Mouse (Mus musculus): ENCODE measurements at regions not wholly inside any gene's neighbourhood (a gene's known extent, or its start where the extent isn't known, plus 50 kb on each side); places are given as distances from the start of the nearest gene placed in this dataset.

DNA sequence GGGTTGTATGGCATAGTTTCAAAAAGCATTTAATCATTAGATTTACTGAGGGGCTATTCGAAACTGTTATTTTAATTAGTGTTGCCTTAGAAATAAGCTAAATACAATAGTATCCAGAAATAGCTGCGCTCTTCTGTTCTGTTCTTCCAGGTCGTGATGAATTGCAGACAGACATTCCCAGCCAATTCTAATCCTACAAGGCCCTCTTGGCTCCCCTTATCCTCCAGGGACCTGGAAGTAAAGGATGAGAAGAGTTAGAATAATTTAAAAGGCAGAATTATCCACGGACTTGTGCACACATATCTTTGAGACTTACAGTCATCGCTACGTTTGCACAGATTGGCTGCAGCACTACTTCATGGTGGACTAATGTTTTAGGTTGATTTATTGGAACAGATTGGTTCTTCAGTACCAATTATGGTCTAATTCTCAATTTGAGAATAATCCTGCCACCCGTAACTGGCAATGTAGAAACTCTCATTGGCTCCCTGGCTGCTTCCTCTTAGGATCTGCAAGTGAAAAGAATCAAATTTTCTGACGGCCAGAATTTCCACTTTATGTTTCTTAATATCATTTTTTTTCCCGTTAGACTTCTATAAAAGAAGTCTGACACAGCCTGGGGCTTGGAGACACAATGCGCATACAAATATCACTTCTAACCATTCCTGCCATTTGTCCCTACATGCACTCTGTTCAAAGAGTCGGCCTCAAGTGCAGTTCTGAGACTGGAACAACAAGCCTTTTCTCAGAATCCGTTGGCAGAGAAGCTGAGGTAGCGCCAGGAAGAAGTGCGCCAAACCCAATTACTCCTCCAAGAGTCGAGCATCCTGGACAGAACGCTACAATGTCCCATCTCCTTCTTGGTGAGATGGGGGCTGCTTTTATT lies 225.4 kb downstream of the Dusp6 start:
- intact Hi-C loops (cut with DNase I), result no loop called here
- DNase-seq (ENCODE audit: low spot score), result no peak

DNA sequence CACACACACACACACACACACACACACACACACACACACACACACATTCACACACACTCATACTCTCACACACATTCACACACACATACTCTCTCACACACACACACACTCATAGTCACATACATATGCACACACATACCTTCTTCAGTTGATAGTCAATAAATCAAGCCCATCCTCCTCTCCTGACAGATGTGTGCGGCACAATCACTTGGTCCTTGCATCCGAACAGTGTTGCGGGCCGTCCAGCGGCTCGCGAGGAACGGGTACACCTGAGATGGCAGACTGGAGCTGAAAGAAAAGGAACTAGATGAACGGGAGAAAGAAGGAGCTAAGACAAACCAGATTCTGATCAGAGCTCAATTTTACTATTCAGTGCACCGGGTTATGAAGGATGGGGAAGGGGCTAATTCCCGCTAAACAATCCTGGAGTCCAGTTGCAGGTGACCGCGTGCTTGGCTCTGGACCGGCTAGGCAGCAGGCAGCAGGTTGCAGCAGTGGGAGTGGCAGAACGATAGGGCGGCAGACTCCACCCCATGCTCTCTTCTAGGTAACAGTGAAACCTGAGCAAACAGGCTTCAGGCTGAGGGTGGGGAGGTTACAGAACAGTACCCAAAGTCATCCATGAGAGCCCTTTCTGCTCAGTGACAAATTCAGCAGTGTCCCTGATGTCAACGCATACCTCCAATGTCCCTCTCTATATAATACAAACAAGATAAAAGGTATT lies 247.8 kb downstream of the Csl start:
- intact Hi-C loops (cut with DNase I), result no loop called here
- no peak for DNase-seq (ENCODE audit: low spot score)

DNA sequence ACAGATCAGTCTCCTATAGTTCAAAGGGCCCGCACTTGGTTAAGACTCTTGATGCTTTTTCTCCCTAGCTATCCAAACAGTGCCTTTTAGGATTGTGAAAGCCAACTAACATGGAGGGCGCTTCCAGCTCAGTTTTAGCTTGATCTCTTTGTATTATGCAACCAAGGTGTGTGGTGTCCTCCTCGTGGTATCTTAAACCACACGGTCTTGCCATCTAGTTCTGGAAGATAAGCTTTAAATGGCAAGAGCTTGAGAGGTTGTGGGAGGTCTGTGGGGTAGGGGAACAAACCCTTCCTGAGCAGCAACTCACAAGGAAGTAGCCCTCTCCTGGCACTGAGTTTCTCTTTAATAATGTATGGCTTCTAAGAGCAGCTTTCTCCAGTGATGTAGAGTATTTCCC lies 241.5 kb downstream of the Csl start:
- intact Hi-C loops (cut with DNase I), result no loop called here

DNA sequence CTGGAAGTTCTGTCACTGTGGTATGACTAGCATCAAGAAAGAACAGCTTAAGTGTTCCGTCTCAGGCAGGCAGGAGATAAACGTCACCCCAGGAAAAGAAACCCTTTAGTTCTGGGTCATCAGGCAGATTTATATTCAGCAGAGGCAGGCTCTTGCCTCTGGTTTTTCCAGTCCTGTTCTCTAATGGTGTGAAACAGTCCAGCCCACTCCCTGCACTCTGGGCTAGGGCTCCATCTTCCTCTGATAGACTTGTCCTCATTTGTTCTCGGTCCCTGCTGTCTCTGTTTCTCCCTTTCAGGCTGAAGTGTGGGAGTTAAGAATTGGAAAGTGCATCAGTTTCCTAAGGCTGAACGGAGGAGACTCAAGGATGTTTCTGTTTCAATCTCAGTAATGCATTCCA lies 240.0 kb downstream of the Csl start:
- DNase-seq (ENCODE audit: low spot score), result no peak
- intact Hi-C loops (cut with DNase I), result no loop called here

More for the DNA sequence above, 241.5 kb downstream of the Csl start:
- no peak for DNase-seq (ENCODE audit: low spot score)

DNA sequence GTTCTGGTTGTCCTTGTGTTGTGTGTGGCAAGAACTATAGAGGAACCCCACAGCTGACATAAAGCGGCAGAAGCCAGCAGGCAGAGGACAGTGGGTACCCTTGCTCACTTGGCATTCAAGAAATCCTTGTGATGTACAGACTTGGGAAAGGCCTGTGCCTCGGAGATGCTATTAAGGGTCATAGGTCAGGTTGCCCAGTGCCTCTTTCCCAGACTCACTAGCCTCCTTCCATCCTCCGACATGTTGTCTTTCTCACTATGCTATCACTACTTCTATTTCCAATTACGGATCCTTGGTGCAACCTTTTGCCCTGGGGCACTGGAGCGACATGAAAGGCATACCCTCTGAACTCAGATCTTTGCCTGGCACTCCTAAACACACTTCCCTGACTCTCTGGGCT lies 235.6 kb downstream of the Csl start:
- intact Hi-C loops (cut with DNase I), result loop anchor here (5.0 kb wide), 1 partner anchor 47 kb away; no protein-coding TSS in a partner anchor

DNA sequence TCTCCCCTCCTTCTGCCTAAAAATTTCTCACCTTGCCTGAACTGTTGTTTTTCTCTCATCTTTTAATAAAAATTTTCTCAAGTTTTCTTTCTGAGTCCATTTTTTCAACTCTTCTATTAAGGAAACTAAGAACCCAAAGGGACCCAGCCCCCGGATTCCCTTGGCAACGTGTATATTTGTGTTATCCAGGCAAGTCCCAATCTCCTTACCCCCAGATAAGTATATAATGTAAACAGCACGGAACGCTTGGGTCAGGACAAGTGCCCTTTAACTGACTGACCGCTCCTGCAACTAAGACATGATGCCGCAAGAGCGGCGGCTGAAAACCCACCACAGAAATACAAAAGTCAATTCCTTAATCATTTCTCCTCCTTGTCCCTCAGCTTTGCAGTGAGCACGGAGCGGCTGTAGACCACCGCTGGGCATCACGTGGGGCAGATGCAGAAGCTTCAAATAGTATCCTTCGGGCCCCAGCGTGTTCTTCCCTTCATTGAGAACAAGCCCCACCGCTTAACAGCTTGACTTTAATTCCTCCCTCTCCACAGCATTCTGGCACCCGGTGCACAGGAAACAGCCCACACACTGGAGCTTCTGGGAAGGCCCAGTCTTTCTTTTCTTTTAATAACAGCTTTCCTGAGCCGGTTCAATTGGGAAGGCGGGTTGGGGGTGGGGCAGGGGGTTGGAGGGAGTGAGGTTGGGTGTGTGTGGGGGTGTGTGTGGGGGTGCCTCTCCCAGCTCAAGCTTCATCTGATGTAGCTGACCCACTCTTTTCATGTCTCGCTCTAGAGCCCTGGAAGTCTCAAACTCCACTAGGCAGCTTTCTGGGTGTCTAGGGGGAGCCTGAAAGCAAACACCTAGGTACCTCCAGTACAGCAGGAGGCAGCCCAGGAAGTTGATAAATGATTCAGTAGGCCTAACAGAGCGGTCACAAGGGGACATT lies 234.9 kb downstream of the Csl start:
- intact Hi-C loops (cut with DNase I), result loop anchor here (5.0 kb wide), 1 partner anchor 47 kb away; no protein-coding TSS in a partner anchor
- no peak for DNase-seq (ENCODE audit: low spot score)

More for the DNA sequence above, 235.6 kb downstream of the Csl start:
- DNase-seq (ENCODE audit: low spot score), result no peak

DNA sequence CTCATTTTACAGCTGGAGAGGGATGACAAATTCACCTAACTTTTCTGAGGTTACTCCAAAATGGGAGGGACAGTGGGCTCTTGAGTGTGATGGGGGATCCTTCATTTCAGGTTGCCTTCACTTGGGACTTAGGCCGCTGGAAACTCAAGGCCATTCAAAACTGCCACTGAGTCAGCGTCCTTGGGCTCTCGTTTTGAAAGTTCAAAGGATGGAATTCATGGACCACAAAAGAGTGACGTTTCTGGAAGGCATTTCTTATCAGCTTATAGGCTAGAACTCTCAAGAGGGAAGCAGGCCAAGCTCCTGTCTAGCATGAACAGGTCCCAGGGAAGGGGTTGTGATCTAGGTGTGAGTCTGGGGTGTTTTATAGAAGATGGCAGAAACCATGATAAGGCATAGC lies 233.3 kb downstream of the Csl start:
- intact Hi-C loops (cut with DNase I), result no loop called here
- DNase-seq (ENCODE audit: low spot score), result no peak

DNA sequence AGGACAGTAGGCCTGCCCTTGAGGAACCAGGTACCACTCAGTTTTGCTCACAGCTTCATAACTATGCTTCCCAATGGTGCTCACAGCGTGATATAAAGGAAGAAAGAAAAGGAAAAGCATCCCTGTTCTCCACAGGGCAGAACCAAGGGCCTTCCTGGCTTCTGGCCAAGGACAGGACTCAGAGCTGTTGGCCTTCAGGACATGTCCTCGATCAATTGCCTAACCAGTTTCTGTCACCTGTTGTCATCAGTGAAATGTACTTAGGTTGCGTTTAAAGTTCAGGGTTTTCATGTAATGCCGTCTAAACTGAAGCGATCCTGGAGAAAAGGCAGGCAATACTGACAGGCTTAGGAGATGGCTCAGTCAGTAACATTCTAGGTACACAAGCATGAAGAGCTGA lies 232.9 kb downstream of the Csl start:
- no peak for DNase-seq (ENCODE audit: low spot score)
- intact Hi-C loops (cut with DNase I), result no loop called here

DNA sequence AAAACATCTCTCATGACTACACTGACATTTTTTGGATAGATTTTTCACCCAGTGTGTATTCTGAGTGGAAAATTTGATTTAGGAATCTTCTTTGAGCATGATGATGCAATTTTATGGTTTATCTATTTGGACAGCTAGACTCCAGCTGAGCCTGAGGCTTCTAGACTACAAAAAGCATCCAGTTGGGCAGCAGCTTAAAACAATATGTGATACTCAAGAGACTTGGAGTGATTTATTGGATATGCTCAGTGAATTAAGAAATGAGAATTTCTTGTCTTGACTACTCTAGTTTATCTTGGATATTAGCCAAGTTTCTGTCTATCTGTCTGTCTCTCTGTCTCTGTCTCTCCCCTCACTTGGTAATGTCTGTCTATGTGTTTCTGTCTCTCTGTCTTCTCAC lies 228.4 kb downstream of the Csl start:
- intact Hi-C loops (cut with DNase I), result loop anchor here (5.0 kb wide), 2 partner anchors 339 to 364 kb away; no protein-coding TSS in a partner anchor
- DNase-seq (ENCODE audit: low spot score), result no peak

DNA sequence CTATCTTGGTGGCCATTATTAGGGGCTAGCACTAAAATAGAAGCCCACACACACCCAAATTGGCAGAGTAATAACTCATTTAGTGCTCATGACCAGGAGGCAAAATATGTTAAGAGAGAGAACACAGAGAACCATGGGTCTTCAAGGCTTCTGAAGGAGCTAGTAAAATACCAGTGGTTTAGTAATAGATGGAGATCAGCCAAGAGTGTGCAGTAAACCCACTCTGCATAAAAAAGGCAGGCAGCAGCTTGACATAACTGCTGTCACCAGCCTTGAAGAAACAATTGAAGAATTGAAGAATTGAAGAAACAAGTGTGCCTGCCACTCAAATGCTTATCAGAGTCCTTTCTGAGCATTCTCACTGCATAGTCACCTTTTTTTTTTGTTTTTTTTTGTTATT lies 227.9 kb downstream of the Csl start:
- intact Hi-C loops (cut with DNase I), result loop anchor here (5.0 kb wide), 2 partner anchors 339 to 364 kb away; no protein-coding TSS in a partner anchor
- DNase-seq (ENCODE audit: low spot score), result no peak

DNA sequence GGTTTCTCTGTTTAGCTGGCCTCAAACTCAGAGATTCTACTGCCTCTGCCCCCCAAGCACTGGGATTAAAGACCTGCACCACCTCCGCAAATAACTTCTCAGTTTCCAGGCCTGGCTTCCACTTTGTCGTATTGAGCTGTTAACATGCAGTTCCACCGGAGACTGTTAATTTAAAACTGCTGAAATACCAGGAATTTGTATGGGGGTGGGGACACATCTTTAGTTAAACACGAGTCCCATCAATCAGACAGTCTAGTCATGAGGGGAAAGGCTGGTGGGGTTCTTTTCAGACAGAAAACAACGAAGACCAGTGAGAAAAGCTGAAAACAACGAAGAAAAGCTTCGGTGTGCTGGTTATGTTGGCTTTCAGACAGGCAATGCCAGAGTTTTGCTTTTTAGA lies 227.5 kb downstream of the Csl start:
- intact Hi-C loops (cut with DNase I), result loop anchor here (5.0 kb wide), 2 partner anchors 340 to 365 kb away; no protein-coding TSS in a partner anchor
- no peak for DNase-seq (ENCODE audit: low spot score)

DNA sequence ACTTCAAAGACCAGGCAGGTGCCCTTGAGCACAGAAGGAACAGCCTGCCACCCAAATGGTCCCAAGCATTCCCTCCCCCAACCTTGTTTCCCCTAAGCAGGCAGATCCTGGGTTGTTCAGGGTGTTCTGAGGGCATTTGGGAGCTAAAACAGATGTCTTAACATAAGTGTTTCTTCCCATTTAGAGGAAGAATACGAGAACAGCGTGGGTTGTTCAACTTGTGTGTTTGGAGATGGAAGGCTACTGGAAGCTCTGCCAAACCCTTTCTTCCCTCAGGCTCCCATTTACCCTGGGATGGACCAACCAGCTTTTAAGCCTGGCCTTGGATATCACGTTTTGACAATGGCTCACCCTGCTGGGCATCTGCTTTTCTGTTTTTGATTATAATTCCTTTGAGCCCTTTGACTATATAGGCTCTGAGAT lies 226.8 kb downstream of the Csl start:
- intact Hi-C loops (cut with DNase I), result loop anchor here (5.0 kb wide), 2 partner anchors 340 to 365 kb away; no protein-coding TSS in a partner anchor
- DNase-seq (ENCODE audit: low spot score), result no peak

DNA sequence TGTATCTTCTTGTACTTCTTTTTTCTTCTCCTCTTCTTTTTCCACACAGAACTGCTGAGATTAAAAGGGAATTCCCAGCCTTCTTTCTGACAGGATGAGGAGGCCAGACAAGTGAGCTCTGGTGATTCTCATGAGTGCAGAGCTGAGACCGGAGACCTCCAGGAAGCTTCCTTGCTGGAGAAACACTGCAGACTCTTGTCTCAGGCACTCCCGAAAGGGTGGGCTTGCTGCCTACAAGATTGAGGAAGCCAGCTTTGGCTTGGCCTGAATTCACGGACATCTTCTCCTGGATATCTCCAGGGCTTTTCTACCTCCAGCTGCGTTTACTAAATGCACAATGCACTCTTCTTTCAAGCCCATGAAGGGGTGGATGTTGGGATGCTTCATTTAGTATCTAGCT lies 226.0 kb downstream of the Csl start:
- intact Hi-C loops (cut with DNase I), result loop anchor here (5.0 kb wide), 2 partner anchors 341 to 366 kb away; no protein-coding TSS in a partner anchor
- no peak for DNase-seq (ENCODE audit: low spot score)

DNA sequence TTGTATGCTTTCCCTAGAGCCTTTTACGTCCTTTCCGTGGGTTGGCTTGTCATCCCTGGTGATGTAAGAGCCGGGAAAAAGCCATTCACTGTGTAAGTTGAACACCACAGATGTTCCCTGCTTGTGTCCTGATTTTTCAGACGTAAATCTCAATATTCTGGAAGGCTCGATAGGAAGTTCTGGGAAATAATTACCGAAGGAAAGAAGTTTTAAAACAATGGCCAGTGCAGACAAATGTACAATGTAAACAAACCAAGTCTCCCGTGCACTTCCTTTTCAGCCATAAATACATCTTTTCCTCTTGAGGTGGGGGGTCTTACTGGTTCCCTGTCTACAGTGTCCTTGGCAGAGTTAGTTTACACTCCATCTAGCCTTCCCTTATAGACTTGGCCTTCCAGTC lies 225.2 kb downstream of the Csl start:
- DNase-seq (ENCODE audit: low spot score), result no peak
- intact Hi-C loops (cut with DNase I), result loop anchor here (5.0 kb wide), 2 partner anchors 342 to 367 kb away; no protein-coding TSS in a partner anchor

DNA sequence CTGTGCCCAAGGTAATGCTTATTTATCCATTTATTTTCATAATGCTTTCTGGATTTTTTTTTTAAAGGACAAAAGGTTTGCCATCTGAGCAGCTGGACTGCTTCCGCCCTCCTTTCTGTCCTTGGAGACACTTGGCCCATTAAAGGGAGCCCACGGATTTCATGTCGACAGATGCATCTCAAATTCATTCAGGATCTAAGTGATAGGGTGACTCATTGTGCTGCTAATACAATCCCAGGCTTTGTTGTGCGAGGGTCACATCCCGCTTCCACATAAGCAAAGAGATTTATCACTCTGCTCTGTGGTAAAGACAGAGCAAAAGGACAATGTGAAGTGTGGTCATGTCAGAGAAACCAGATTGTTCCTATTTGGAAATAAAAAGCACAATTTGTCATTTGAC lies 220.8 kb downstream of the Csl start:
- intact Hi-C loops (cut with DNase I), result no loop called here
- DNase-seq (ENCODE audit: low spot score), result no peak

DNA sequence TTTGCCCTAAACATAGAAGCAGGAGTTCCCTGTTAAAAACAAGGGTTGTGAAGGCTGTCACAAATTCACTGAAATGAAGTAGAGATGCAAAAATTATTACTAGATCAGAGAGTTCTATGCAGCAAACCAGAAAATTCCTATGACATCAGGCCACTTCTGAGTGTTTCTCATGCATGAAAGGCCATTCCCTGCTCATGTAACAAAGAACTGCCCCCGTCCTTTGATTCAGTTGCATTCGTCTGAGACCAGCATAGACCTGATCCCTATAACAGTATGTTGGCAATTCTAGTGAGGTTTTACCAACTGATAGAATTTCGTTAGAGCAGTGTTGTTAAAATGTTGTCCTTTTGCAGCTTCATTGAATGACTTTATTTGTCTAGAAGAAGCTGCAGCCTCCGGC lies 207.1 kb downstream of the Csl start:
- DNase-seq (ENCODE audit: low spot score), result no peak
- intact Hi-C loops (cut with DNase I), result no loop called here

DNA sequence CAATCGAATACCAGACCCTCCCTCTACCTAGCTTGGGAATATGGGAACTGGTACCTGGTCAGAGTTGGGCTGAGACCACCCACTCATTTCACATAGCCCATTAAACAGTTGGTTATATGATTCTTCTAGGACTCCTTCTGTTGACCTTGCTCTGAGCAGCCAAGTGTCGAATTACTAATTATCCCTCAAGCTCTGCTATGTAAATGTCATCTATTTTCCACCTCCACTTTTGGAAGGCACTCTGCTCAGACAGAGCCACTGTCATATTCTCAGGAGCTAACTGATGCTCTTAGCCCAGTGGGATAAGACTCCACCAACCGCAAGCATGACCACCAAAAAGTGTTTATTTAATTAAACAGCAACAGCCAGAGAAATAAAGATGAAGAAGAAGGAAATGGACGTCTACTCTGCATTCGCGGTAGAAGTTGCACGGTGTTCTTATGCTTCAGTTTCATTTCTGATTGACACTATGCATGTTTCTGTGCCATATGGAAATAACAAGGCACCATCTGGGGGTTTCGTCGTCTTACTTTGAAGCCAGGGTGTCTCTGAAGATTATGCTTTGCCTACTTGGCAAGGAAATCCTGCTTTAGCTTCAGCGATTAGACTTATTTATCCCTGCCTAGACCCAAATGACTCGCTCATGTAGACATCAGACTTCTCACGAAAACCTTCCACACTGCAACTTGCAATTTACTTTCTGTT lies 206.5 kb downstream of the Csl start:
- intact Hi-C loops (cut with DNase I), result no loop called here
- no peak for DNase-seq (ENCODE audit: low spot score)

DNA sequence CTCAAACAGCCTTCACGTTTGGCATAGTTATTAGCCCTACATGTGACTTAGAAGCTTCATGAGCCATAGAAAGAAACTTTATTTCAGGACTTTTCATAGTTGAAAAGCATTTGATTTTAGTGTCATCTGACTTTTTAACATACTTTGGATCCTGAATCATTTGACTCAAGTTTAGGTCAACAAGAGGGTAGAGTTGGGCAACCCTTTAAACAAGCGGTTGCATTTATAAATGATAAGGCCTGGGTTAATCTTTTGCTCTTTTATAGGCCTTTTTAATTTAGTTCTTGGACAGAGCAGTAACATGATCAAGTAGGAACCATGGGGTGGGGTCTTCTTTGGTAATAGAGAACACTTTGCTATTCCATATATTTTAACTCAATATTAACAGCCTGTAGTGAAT lies 204.4 kb downstream of the Csl start:
- intact Hi-C loops (cut with DNase I), result no loop called here
- no peak for DNase-seq (ENCODE audit: low spot score)

DNA sequence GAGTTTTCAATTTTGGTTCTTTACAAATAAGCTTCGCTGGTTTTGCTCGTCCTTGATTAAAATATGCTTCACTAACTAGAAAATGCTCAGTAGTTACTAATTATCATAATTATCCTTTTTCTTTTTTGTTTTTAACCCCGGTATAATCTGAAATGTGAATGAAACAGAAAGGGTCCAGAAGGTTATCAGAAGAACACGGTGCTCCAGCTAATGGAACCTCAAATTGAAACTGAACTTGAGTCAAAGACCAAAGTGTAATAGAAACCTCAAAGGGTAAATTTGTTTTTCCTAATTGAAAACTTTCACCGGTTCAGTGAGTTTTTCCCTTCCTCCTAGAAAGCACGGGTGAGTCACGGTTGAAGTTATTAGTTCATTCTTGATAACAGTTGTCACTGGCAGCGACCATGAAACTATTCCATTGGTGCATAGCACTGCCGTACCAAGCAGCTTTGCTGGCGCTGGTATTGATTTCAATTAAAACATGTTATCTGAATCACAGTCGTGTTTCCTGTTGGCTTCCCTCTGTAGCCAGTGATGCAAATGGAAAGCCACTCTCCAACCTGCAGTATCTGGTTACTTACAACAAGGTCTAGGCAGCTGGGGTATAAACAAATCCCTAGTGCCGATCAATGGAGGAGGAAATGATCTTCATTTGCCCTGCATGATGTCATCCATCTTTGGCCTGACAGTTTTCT lies 203.7 kb downstream of the Csl start:
- DNase-seq (ENCODE audit: low spot score), result no peak
- intact Hi-C loops (cut with DNase I), result no loop called here
